Mouse (Mus musculus): ENCODE data around the gene Grip1. TPM values are rescaled to one million over a fixed set of nuclear protein-coding genes. Genes with fewer than 3 reads are reported as not detected.
A peak's percentile ranks its signal among the peaks of the same experiment; 100 is the strongest.

Gene Grip1
- polyA plus RNA-seq, 1 experiment from 2014 or later, result 0.87 TPM

- no peaks in the 10 kb centered on the region for H3K9me3 ChIP-seq (ENCODE audit: low read length)
- no peaks in the 10 kb centered on the region for H3K36me3 ChIP-seq (ENCODE audit: insufficient read depth, low read length)
- no peaks in the 10 kb centered on the region for H3K27me3 ChIP-seq (replicated peaks; ENCODE audit: insufficient read depth, low read length)
- no peaks in the 10 kb centered on the region for H3K4me1 ChIP-seq (ENCODE audit: insufficient read depth, low read depth, low read length)
- DNase-seq (ENCODE audit: low spot score) (no peak), ATAC-seq (no peak)
- no peak overlapping the region for H3K4me3 ChIP-seq (ENCODE audit: low read depth, low read length)
- H3K9ac ChIP-seq (replicated peaks; ENCODE audit: low read depth), result no peak overlapping the region
- H3K27ac ChIP-seq (ENCODE audit: low read length), result no peak overlapping the region
- no peak overlapping the region for H3K4me2 ChIP-seq (replicated peaks; ENCODE audit: low read depth, low read length)
- TF ChIP-seq CTCF (IDR thresholded peaks at IDR 0.05), result no peak
- no peak for TF ChIP-seq EP300 (IDR thresholded peaks at IDR 0.05)
- WGBS, result 73% methylated on average over 4 of the region's 4 CpGs
These were observed 252.7 kb downstream of the Grip1 start for GRCm38 (mm10) chr10:119706281-119706680.

GRCm38 (mm10) chr10:119706983-119707382 is 253.4 kb downstream of the Grip1 start:
- 87% methylated on average over 10 of the region's 10 CpGs for WGBS
- ATAC-seq (no peak), DNase-seq (ENCODE audit: low spot score) (no peak)
- no peak overlapping the region for H3K4me3 ChIP-seq (ENCODE audit: low read depth, low read length)
- no peak overlapping the region for H3K4me2 ChIP-seq (replicated peaks; ENCODE audit: low read depth, low read length)
- H3K4me1 ChIP-seq (ENCODE audit: insufficient read depth, low read depth, low read length), result no peaks in the 10 kb centered on the region
- H3K36me3 ChIP-seq (ENCODE audit: insufficient read depth, low read length), result no peaks in the 10 kb centered on the region
- H3K9me3 ChIP-seq (ENCODE audit: low read length), result no peaks in the 10 kb centered on the region
- no peaks in the 10 kb centered on the region for H3K27me3 ChIP-seq (replicated peaks; ENCODE audit: insufficient read depth, low read length)
- no peak overlapping the region for H3K9ac ChIP-seq (replicated peaks; ENCODE audit: low read depth)
- TF ChIP-seq EP300 (IDR thresholded peaks at IDR 0.05) (no peak), CTCF (IDR thresholded peaks at IDR 0.05) (no peak)
- H3K27ac ChIP-seq (ENCODE audit: low read length), result no peak overlapping the region

- H3K9me3 ChIP-seq (ENCODE audit: low read length), result no peaks in the 10 kb centered on the region
- no peak overlapping the region for H3K27ac ChIP-seq (ENCODE audit: low read length)
- H3K4me3 ChIP-seq (ENCODE audit: low read depth, low read length), result no peak overlapping the region
- H3K4me1 ChIP-seq (ENCODE audit: insufficient read depth, low read depth, low read length), result no peaks in the 10 kb centered on the region
- WGBS, result 51% methylated on average over 3 of the region's 3 CpGs
- H3K9ac ChIP-seq (replicated peaks; ENCODE audit: low read depth), result no peak overlapping the region
- DNase-seq (ENCODE audit: low spot score) (peak; percentile 73), ATAC-seq (peak; percentile 94)
- TF ChIP-seq EP300 (IDR thresholded peaks at IDR 0.05) (peak; percentile 27; the same call in 1 of the 2 replicates), CTCF (IDR thresholded peaks at IDR 0.05) (no peak)
- no peaks in the 10 kb centered on the region for H3K36me3 ChIP-seq (ENCODE audit: insufficient read depth, low read length)
- H3K27me3 ChIP-seq (replicated peaks; ENCODE audit: insufficient read depth, low read length), result no peaks in the 10 kb centered on the region
- no peak overlapping the region for H3K4me2 ChIP-seq (replicated peaks; ENCODE audit: low read depth, low read length)
These were observed 268.3 kb downstream of the Grip1 start for GRCm38 (mm10) chr10:119721887-119722286.

DNA sequence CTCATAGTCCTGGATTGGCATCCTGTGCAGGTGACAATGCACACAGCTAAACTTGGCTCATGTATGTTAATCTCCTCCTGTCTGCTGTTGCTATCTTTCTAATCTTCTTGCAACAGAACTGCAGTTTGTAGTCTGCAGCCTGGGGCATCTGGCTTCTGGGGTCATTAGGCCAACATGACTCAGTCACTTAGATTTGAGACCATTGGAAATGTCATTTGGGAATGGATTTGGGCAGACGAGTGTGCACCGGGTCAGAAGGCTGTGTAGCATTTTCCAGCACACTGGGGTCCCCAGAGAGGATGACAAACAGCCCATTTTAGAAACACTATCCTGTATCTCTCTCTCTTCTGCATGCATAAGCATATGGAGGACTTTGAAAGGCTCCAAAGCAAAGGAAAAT is 268.8 kb downstream of the Grip1 start:
- Histone ChIP-seq H3K27ac (ENCODE audit: low read length) (no peak overlapping the region), H3K36me3 (ENCODE audit: insufficient read depth, low read length) (no peaks in the 10 kb centered on the region), H3K9ac (replicated peaks; ENCODE audit: low read depth) (no peak overlapping the region), H3K4me1 (ENCODE audit: insufficient read depth, low read depth, low read length) (no peaks in the 10 kb centered on the region), H3K9me3 (ENCODE audit: low read length) (no peaks in the 10 kb centered on the region), H3K4me3 (ENCODE audit: low read depth, low read length) (no peak overlapping the region), H3K4me2 (replicated peaks; ENCODE audit: low read depth, low read length) (no peak overlapping the region), H3K27me3 (replicated peaks; ENCODE audit: insufficient read depth, low read length) (no peaks in the 10 kb centered on the region)
- 44% methylated on average over 2 of the region's 2 CpGs for WGBS
- TF ChIP-seq EP300 (IDR thresholded peaks at IDR 0.05), result no peak
- TF ChIP-seq CTCF (IDR thresholded peaks at IDR 0.05), result no peak
- no peak for ATAC-seq
- DNase-seq (ENCODE audit: low spot score), result no peak

DNA sequence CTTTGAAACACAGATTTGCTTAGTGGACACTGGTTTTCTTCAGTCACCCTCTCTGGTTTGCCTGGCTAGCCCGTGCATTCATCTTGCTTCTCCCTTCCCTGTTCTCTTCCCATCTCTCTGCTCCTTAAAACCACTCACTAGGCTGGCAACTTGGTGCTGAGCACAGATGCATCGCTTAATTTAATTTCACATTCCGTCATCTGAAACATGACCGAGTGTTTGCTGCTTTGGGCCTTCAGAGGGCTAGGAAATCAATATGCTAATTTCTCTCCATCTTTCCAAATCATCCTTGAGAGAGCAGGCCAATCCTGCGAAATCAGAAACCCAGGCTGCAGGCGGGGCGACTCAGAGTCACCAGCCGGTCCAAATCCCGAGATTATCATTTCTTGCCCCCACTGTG is 270.0 kb downstream of the Grip1 start:
- Histone ChIP-seq H3K4me1 (ENCODE audit: insufficient read depth, low read depth, low read length) (no peaks in the 10 kb centered on the region), H3K36me3 (ENCODE audit: insufficient read depth, low read length) (no peaks in the 10 kb centered on the region), H3K9me3 (ENCODE audit: low read length) (no peaks in the 10 kb centered on the region), H3K4me3 (ENCODE audit: low read depth, low read length) (no peak overlapping the region), H3K27me3 (replicated peaks; ENCODE audit: insufficient read depth, low read length) (no peaks in the 10 kb centered on the region), H3K9ac (replicated peaks; ENCODE audit: low read depth) (no peak overlapping the region), H3K27ac (ENCODE audit: low read length) (no peak overlapping the region), H3K4me2 (replicated peaks; ENCODE audit: low read depth, low read length) (no peak overlapping the region)
- ATAC-seq, result no peak
- 84% methylated on average over 9 of the region's 9 CpGs for WGBS
- TF ChIP-seq EP300 (IDR thresholded peaks at IDR 0.05) (no peak), CTCF (IDR thresholded peaks at IDR 0.05) (no peak)
- DNase-seq (ENCODE audit: low spot score), result no peak

- no peak overlapping the region for H3K4me2 ChIP-seq (replicated peaks; ENCODE audit: low read depth, low read length)
- no peak overlapping the region for H3K4me3 ChIP-seq (ENCODE audit: low read depth, low read length)
- WGBS, result 57% methylated on average over 5 of the region's 5 CpGs
- H3K9me3 ChIP-seq (ENCODE audit: low read length), result no peaks in the 10 kb centered on the region
- no peak overlapping the region for H3K9ac ChIP-seq (replicated peaks; ENCODE audit: low read depth)
- DNase-seq (ENCODE audit: low spot score), result no peak
- no peaks in the 10 kb centered on the region for H3K36me3 ChIP-seq (ENCODE audit: insufficient read depth, low read length)
- TF ChIP-seq CTCF (IDR thresholded peaks at IDR 0.05) (no peak), EP300 (IDR thresholded peaks at IDR 0.05) (no peak)
- no peaks in the 10 kb centered on the region for H3K4me1 ChIP-seq (ENCODE audit: insufficient read depth, low read depth, low read length)
- H3K27ac ChIP-seq (ENCODE audit: low read length), result no peak overlapping the region
- H3K27me3 ChIP-seq (replicated peaks; ENCODE audit: insufficient read depth, low read length), result no peaks in the 10 kb centered on the region
- ATAC-seq, result no peak
These were observed 271.7 kb downstream of the Grip1 start for GRCm38 (mm10) chr10:119725363-119725762.

GRCm38 (mm10) chr10:119725966-119726365 is 272.3 kb downstream of the Grip1 start:
- 79% methylated on average over 7 of the region's 7 CpGs for WGBS
- TF ChIP-seq CTCF (IDR thresholded peaks at IDR 0.05) (no peak), EP300 (IDR thresholded peaks at IDR 0.05) (no peak)
- no peak for DNase-seq (ENCODE audit: low spot score)

More at GRCm38 (mm10) chr10:119725966-119726365, 272.3 kb downstream of the Grip1 start:
- H3K4me2 ChIP-seq (replicated peaks; ENCODE audit: low read depth, low read length), result no peak overlapping the region
- no peaks in the 10 kb centered on the region for H3K4me1 ChIP-seq (ENCODE audit: insufficient read depth, low read depth, low read length)
- no peak for ATAC-seq
- H3K9ac ChIP-seq (replicated peaks; ENCODE audit: low read depth), result no peak overlapping the region
- H3K36me3 ChIP-seq (ENCODE audit: insufficient read depth, low read length), result no peaks in the 10 kb centered on the region
- H3K27me3 ChIP-seq (replicated peaks; ENCODE audit: insufficient read depth, low read length), result no peaks in the 10 kb centered on the region
- no peaks in the 10 kb centered on the region for H3K9me3 ChIP-seq (ENCODE audit: low read length)
- H3K4me3 ChIP-seq (ENCODE audit: low read depth, low read length), result no peak overlapping the region
- H3K27ac ChIP-seq (ENCODE audit: low read length), result no peak overlapping the region
